Mouse (Mus musculus): ENCODE measurements around the gene C8g. TPM values are rescaled to one million over a fixed set of nuclear protein-coding genes. Genes with fewer than 3 reads are reported as not detected.

C8g gene
- polyA plus RNA-seq, 1 experiment from 2014 or later, result 5.8 TPM

Other genes starting within 250 kb of the C8g start
- 24.5 and 25.3 TPM in 2 replicates for gene Tmem203, start 246.3 kb downstream of the C8g start, polyA plus RNA-seq (2015; fragmentation: Nextera tagmentation; extraction: Ambion mirVana)
- 7.5 and 8.2 TPM in 2 replicates for gene Tprn, start 239.1 kb downstream of the C8g start, polyA plus RNA-seq (2015; fragmentation: Nextera tagmentation; extraction: Ambion mirVana)
- gene Ssna1, start 229.3 kb downstream of the C8g start, polyA plus RNA-seq (2015; fragmentation: Nextera tagmentation; extraction: Ambion mirVana), result 231 and 246 TPM in 2 replicates
- 137 and 143 TPM in 2 replicates for gene Anapc2, start 229.2 kb downstream of the C8g start, polyA plus RNA-seq (2015; fragmentation: Nextera tagmentation; extraction: Ambion mirVana)
- gene Tmem210, start 213.6 kb downstream of the C8g start, polyA plus RNA-seq (2015; fragmentation: Nextera tagmentation; extraction: Ambion mirVana), result not detected in 2 replicates
- gene Lrrc26, start 211.8 kb downstream of the C8g start, polyA plus RNA-seq (2015; fragmentation: Nextera tagmentation; extraction: Ambion mirVana), result 0.22 TPM in 2 replicates
- gene Grin1, start 182.5 kb downstream of the C8g start, polyA plus RNA-seq (2015; fragmentation: Nextera tagmentation; extraction: Ambion mirVana), result 0.38 and 1.2 TPM in 2 replicates
- 61.1 and 79.4 TPM in 2 replicates for gene Man1b1, start 169.4 kb downstream of the C8g start, polyA plus RNA-seq (2015; fragmentation: Nextera tagmentation; extraction: Ambion mirVana)
- 23.0 and 25.5 TPM in 2 replicates for gene Dpp7, start 145.4 kb downstream of the C8g start, polyA plus RNA-seq (2015; fragmentation: Nextera tagmentation; extraction: Ambion mirVana)
- gene Uap1l1, start 136.0 kb downstream of the C8g start, polyA plus RNA-seq (2015; fragmentation: Nextera tagmentation; extraction: Ambion mirVana), result 9.9 and 14.9 TPM in 2 replicates
- 38.9 and 47.9 TPM in 2 replicates for gene Sapcd2, start 129.4 kb downstream of the C8g start, polyA plus RNA-seq (2015; fragmentation: Nextera tagmentation; extraction: Ambion mirVana)
- gene Entpd2, start 105.8 kb downstream of the C8g start, polyA plus RNA-seq (2015; fragmentation: Nextera tagmentation; extraction: Ambion mirVana), result 0.87 and 1.1 TPM in 2 replicates
- 42.5 and 48.9 TPM in 2 replicates for gene Npdc1, start 102.4 kb downstream of the C8g start, polyA plus RNA-seq (2015; fragmentation: Nextera tagmentation; extraction: Ambion mirVana)
- gene Fut7, start 78.5 kb downstream of the C8g start, polyA plus RNA-seq (2015; fragmentation: Nextera tagmentation; extraction: Ambion mirVana), result 0.12 and 0.17 TPM in 2 replicates
- 2.9 and 4.0 TPM in 2 replicates for gene Abca2, start 73.0 kb downstream of the C8g start, polyA plus RNA-seq (2015; fragmentation: Nextera tagmentation; extraction: Ambion mirVana)
- 5.0 and 7.2 TPM in 2 replicates for gene Clic3, start 44.9 kb downstream of the C8g start, polyA plus RNA-seq (2015; fragmentation: Nextera tagmentation; extraction: Ambion mirVana)
- gene Paxx, start 40.6 kb downstream of the C8g start, polyA plus RNA-seq (2015; fragmentation: Nextera tagmentation; extraction: Ambion mirVana), result 29.4 and 35.9 TPM in 2 replicates
- 1.3 and 2.8 TPM in 2 replicates for gene Ptgds, start 31.7 kb downstream of the C8g start, polyA plus RNA-seq (2015; fragmentation: Nextera tagmentation; extraction: Ambion mirVana)
- not detected in 2 replicates for gene Lcn12, start 7.8 kb downstream of the C8g start, polyA plus RNA-seq (2015; fragmentation: Nextera tagmentation; extraction: Ambion mirVana)
- gene Fbxw5, start 969 bp downstream of the C8g start, polyA plus RNA-seq (2015; fragmentation: Nextera tagmentation; extraction: Ambion mirVana), result 75.1 and 81.1 TPM in 2 replicates
- 31.4 and 35.4 TPM in 2 replicates for gene Traf2, start 45.2 kb upstream of the C8g start, polyA plus RNA-seq (2015; fragmentation: Nextera tagmentation; extraction: Ambion mirVana)
- gene Edf1, start 56.1 kb upstream of the C8g start, polyA plus RNA-seq (2015; fragmentation: Nextera tagmentation; extraction: Ambion mirVana), result 335 and 341 TPM in 2 replicates
- gene Mamdc4, start 73.1 kb upstream of the C8g start, polyA plus RNA-seq (2015; fragmentation: Nextera tagmentation; extraction: Ambion mirVana), result 4.3 and 7.2 TPM in 2 replicates
- gene Phpt1, start 73.5 kb upstream of the C8g start, polyA plus RNA-seq (2015; fragmentation: Nextera tagmentation; extraction: Ambion mirVana), result 169 and 174 TPM in 2 replicates
- gene Ajm1, start 80.0 kb upstream of the C8g start, polyA plus RNA-seq (2015; fragmentation: Nextera tagmentation; extraction: Ambion mirVana), result 0.39 and 0.62 TPM in 2 replicates
- 80.3 and 81.9 TPM in 2 replicates for gene Rabl6, start 106.8 kb upstream of the C8g start, polyA plus RNA-seq (2015; fragmentation: Nextera tagmentation; extraction: Ambion mirVana)
- gene Ccdc183, start 116.0 kb upstream of the C8g start, polyA plus RNA-seq (2015; fragmentation: Nextera tagmentation; extraction: Ambion mirVana), result 0.31 and 0.34 TPM in 2 replicates
- gene Tmem141, start 120.3 kb upstream of the C8g start, polyA plus RNA-seq (2015; fragmentation: Nextera tagmentation; extraction: Ambion mirVana), result 23.5 and 24.8 TPM in 2 replicates
- gene Fcna, start 126.3 kb upstream of the C8g start, polyA plus RNA-seq (2015; fragmentation: Nextera tagmentation; extraction: Ambion mirVana), result 0.59 and 2.1 TPM in 2 replicates
- gene Lcn8, start 151.4 kb upstream of the C8g start, polyA plus RNA-seq (2015; fragmentation: Nextera tagmentation; extraction: Ambion mirVana), result not detected in 2 replicates
- gene Lcn5, start 156.2 kb upstream of the C8g start, polyA plus RNA-seq (2015; fragmentation: Nextera tagmentation; extraction: Ambion mirVana), result not detected in 2 replicates
- not detected in 2 replicates for gene Lcn6, start 175.1 kb upstream of the C8g start, polyA plus RNA-seq (2015; fragmentation: Nextera tagmentation; extraction: Ambion mirVana)
- gene Lcn10, start 181.0 kb upstream of the C8g start, polyA plus RNA-seq (2015; fragmentation: Nextera tagmentation; extraction: Ambion mirVana), result not detected in 2 replicates
- gene Obp2a, start 198.3 kb upstream of the C8g start, polyA plus RNA-seq (2015; fragmentation: Nextera tagmentation; extraction: Ambion mirVana), result not detected in 2 replicates
- gene Bmyc, start 205.0 kb upstream of the C8g start, polyA plus RNA-seq (2015; fragmentation: Nextera tagmentation; extraction: Ambion mirVana), result 95.4 and 103 TPM in 2 replicates
- gene Obp2b, start 235.3 kb upstream of the C8g start, polyA plus RNA-seq (2015; fragmentation: Nextera tagmentation; extraction: Ambion mirVana), result not detected in 2 replicates